Mouse (Mus musculus) urinary bladder, adult 2 months (tissue): ENCODE results near the gene Cdc7. TPM values are rescaled to one million over a fixed set of nuclear protein-coding genes. Genes with fewer than 3 reads are reported as not detected.

Experiments
- DNase-seq: peaks from one replicate; pipeline ENCODE4 v3.0.0; 2022; ENCODE audit warnings: low spot score
- polyA plus RNA-seq: library from polyadenylated mRNA; depleted of rRNA; stranded (reverse); fragments of >200 nt; gene quantifications from 2 replicates; pipeline ENCODE4 v1.2.3, GENCODE M21; 2012; rRNA removed

Gene Cdc7
- polyA plus RNA-seq, 1 experiment = 5.4 TPM

DNA sequence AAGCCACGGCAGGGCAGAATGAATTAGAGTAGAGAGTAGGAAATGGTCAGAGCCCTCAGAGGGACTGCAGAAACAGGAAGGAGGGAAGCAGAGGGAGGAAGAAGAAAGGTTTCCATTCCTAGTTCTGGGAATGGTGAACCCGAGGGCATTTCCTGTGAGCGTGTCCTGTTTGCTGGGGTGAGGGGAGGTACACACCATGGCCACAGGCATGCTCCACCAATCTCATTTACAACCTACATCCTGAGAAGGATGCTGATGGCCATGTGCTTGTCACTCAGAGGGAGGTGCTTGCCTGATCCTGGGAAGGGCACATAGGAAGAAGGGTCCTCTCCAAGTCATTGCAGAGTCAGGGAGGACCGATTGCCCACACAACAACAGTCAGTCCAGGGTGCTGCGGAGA is 59.8 kb downstream of the Cdc7 start:
- DNase-seq = peak; percentile 7

DNA sequence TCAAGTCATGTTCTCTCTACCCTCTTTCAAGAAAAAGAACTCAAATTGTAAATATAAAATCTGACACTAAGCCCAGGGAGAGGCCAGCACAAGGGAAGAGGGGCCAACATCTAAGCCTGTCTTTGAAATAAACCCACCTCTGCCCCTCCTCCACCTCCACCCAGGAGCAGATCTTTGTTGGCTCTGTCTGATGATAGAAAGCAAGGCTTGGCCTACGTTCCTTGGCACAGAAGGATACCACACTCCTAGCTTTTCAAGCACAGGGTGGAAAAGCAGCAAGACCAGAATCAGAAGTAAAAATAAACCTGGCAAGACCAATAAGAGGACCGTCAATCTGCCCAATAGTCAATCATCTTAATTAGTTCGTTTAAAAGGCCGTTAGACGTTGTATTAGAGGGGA is 61.2 kb downstream of the Cdc7 start:
- DNase-seq = no peak

DNA sequence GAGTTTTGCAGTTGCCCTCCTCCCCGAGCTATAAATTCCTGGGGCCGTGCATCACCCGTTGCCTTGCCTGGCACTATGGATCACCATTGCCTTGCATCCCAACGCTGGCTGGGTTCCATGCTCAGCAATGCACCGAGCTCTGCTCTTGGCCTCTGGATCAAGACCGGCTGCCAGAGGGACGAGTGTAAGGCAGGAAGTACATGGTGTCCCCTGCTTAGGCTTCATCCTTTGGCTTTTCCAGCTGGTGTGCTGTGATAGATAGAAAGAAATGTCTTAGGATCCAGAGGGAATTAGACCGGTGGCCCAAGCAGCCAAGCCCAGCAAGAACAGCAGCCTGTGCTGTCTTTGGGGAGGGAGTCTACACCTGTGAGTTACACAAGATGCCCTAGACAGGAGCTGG is 61.7 kb downstream of the Cdc7 start:
- no peak for DNase-seq

DNA sequence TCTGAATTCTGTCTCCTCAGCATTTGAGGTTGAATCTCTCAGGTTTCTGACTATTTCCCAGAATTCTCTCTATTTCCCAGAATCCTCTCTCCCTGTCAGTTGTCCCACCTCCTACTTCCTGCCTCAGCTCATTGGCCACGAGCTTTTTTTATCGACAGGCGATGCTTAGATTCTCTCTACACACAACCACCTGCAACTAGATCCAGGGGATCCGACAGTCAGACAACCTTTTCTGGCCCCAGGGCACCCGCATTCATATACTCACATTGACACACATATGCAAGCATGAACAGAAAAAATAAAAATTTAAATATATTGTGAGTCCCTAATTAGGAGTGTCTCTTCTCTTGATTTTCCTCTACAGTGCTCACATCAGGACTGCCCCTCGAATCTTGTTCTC is 63.5 kb downstream of the Cdc7 start:
- DNase-seq = no peak

DNA sequence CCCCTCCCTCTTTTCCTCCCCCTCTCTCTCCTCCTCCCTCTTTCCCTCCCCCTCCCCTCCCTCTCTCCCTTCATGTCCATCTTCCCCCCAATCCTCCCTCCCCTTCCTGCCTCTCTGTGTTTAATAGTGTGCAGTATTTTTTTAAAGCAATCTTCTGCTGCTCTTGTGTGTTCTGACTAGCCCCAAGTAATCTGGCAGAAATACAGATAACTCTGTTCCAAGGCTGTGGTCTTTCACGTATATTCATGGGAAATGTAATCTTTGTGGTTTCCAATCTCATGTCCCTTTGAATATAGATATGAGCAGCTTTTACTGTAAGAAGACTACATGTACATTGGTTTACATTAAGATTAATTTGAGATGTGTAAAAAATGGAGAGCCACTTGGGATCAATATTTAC is 64.4 kb downstream of the Cdc7 start:
- no peak for DNase-seq

DNA sequence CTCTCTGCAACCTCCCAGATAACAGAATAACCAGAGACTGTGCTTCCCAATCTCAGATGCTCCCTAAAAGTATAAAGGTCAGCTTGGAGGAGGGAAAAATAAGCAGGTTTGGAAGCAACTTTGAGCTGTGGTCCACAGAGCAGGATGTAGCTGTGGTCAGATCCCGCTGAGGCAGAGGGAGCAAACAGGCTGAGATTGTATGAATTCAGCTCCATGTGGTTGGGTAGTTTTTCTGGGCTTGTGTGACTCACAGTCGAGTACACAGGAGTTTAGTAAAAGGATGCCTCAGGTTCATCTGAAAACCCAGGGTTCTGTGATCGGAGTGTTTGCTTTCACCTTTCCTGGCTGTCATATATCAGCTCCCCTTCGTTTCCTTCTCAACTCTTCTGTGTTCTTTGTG is 65.7 kb downstream of the Cdc7 start:
- no peak for DNase-seq

DNA sequence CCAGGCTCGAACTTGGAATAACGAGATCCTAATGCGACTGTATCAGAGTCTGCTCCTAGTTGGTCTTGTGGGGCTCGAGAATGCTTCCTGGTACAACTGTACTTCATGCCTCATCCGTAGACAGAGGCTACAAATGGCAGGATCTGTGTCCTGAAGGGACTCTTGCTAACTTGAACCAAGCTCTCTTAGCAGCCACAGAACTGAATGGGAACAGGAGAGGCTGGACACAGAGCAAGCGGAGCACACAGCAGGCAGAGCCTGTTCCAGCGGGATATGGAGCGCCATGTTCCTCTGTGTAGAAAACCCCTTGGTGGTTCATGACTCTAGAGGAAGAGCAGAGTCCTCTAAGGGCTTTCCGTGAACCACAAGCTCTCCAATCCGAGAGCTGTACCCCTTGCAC is 66.7 kb downstream of the Cdc7 start:
- no peak for DNase-seq

Other genes starting within 250 kb of the Cdc7 start
- gene Hfm1, start 38.0 kb upstream of the Cdc7 start, polyA plus RNA-seq = 0.04 TPM in 2 replicates